Mouse (Mus musculus) adrenal gland, adult 8-10 months (tissue): ENCODE results near the gene Armc5. TPM values are rescaled to one million over a fixed set of nuclear protein-coding genes. Genes with fewer than 3 reads are reported as not detected.
A peak's percentile ranks its signal among the peaks of the same experiment; 100 is the strongest.

ENCODE experiments used
- DNase-seq: peaks from one replicate; pipeline ENCODE4 v3.0.0; 2022
- total RNA-seq, 4 experiments: library from RNA; stranded (reverse); gene quantifications; 2 replicates each; pipeline ENCODE4 v1.2.4; 2022

Armc5 gene
- total RNA-seq, 4 experiments from 2014 or later = 23.2 to 30.2 (median 24.4) TPM

- DNase-seq = no peak
These were observed 9.6 kb downstream of the Armc5 start, which contains the start of gene Tgfb1i1 for GRCm38 (mm10) chr7:128246496-128247391. Gene Tgfb1i1, plus strand, starts transcription at chr7:128246812.

- DNase-seq = peak; percentile 71
These were observed 10.3 kb downstream of the Armc5 start for GRCm38 (mm10) chr7:128247443-128247842.

GRCm38 (mm10) chr7:128248081-128249042 lies 11.2 kb downstream of the Armc5 start:
- DNase-seq = no peak

GRCm38 (mm10) chr7:128249998-128250397 lies 12.9 kb downstream of the Armc5 start:
- DNase-seq = no peak

GRCm38 (mm10) chr7:128251946-128252345 lies 14.8 kb downstream of the Armc5 start:
- DNase-seq = no peak

- no peak for DNase-seq
These were observed 15.5 kb downstream of the Armc5 start for GRCm38 (mm10) chr7:128252609-128253008.

GRCm38 (mm10) chr7:128254978-128255377 lies 17.8 kb downstream of the Armc5 start:
- no peak for DNase-seq

- DNase-seq = no peak
These were observed 18.6 kb downstream of the Armc5 start for GRCm38 (mm10) chr7:128255757-128256156.

GRCm38 (mm10) chr7:128256783-128257334 lies 19.7 kb downstream of the Armc5 start:
- DNase-seq = no peak

- no peak for DNase-seq
These were observed 28.3 kb downstream of the Armc5 start, which contains the start of gene Slc5a2 for GRCm38 (mm10) chr7:128265411-128265810. Gene Slc5a2, plus strand, starts transcription at chr7:128265657.

- DNase-seq = no peak
These were observed 28.9 kb downstream of the Armc5 start for GRCm38 (mm10) chr7:128266056-128266455.

- DNase-seq = no peak
These were observed 30.2 kb downstream of the Armc5 start for GRCm38 (mm10) chr7:128267391-128267790.

GRCm38 (mm10) chr7:128267813-128268212 lies 30.7 kb downstream of the Armc5 start:
- no peak for DNase-seq

GRCm38 (mm10) chr7:128270431-128270850 lies 33.3 kb downstream of the Armc5 start:
- no peak for DNase-seq

- no peak for DNase-seq
These were observed 34.4 kb downstream of the Armc5 start for GRCm38 (mm10) chr7:128271496-128271895.

GRCm38 (mm10) chr7:128276051-128276450 lies 38.9 kb downstream of the Armc5 start:
- DNase-seq = no peak

GRCm38 (mm10) chr7:128279750-128280149 lies 42.6 kb downstream of the Armc5 start:
- DNase-seq = no peak

GRCm38 (mm10) chr7:128281765-128282164 lies 44.6 kb downstream of the Armc5 start:
- DNase-seq = no peak

- no peak for DNase-seq
These were observed 45.5 kb downstream of the Armc5 start for GRCm38 (mm10) chr7:128282532-128283244.

- no peak for DNase-seq
These were observed 46.9 kb downstream of the Armc5 start for GRCm38 (mm10) chr7:128284047-128284446.

- DNase-seq = no peak
These were observed 47.9 kb downstream of the Armc5 start for GRCm38 (mm10) chr7:128285060-128285459.
